Mouse (Mus musculus): ENCODE measurements around the gene Gm10912. TPM values are rescaled to one million over a fixed set of nuclear protein-coding genes. Genes with fewer than 3 reads are reported as not detected.
"Not testable (repeated sequence)": the region's sequence is repeated elsewhere in the genome, so short reads cannot be mapped to it uniquely, and the experiment has no call there.

The Gm10912 gene
- polyA plus RNA-seq (2012; rRNA removed): 0.12 and 0.25 TPM in 2 replicates

DNA sequence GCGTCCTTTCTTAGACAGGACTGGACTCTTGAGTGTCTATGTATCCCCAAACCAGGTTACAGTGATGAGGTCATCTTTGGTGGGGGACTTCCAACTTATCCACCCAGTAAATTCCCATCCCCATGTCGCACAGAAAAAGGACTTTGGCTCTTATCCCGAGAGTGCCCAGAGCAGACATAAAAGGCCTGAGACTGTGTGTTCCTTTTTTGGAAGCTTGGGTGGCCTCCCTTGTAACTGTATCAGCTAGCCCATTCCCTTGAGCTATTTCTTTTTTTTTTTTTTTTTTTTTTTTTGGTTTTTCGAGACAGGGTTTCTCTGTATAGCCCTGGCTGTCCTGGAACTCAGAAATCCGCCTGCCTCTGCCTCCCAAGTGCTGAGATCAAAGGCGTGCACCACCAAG lies at the start of gene Gm10912:
TSS of gene Gm10912 (plus strand) at position 301 of the 400 bp plus-strand sequence.
- not testable (repeated sequence) for DNase-seq (ENCODE audit: low spot score)

DNA sequence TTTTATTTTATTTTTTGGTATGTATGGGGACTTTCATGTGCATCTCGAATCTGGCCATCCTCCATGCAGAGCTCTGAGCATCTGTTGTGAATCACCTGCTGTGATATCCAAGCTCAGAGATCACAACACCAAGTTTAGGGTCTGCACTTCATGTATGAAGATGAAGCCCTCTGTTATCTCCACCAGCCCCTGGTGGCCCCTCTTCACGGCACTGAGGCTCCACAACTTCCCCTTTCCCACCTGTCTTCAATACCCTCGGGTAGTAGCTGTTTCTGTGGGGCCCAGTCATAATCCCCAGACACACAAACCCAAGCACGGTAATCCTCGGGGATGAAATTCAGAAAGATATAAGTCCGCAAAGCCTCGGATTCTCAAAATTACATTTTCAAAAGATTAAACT lies 42.5 kb upstream of the Gm10912 start:
- no peak for DNase-seq (ENCODE audit: low spot score)

DNA sequence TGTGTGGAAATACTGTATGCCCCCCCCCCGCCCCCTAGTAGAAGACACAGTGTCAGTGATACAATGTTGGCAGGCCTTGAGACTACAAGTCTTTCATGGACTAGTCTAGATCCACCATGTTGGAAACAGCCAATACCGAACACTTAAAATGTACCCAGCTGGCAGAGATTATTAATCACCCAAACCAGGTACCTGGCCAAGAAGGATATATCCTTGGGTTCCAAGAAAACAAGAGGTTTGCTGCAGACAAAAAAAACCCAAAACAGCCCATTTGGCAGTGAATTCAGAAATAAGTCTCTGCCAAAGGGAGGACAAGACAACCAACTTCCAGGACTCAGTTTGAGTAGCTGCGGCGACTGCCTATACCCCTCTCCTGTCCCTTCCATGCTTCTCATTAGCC lies 41.0 kb upstream of the Gm10912 start:
- no peak for DNase-seq (ENCODE audit: low spot score)

DNA sequence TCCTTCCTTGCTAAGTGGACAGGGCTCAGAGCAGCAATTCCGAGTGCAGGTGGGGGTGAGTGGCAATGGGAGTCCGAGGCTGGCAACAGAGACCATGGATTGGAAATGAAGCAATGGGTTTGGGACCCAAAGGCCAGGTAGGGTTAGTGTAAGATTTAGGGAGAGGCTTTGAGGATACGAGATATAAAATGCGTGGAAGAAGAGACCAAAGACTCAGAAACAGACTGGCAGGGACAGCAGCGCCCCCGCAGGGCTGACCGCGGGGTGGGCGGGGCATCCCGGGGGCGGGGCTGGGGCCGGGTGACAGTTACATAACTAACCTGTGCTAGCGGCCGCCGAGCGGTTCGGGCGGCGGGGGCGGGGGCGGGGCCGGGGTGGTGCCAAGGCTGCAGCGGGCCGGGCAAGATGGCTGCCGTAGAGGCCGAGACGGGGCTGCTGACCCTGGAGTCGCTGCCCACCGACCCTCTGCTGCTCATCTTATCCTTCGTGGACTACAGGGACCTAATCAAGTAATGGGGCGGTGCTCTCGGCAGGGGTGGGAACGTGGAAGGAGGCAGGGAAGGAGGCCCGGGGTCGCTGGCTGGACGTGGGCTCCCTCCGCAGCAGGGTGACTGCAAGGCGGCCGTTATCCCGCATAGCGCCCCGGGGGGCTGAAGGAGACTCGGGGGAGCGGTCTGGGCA lies 38.0 kb upstream of the Gm10912 start, which contains the start of gene Fbxo3:
TSS of gene Fbxo3 (plus strand) at position 264 of the 681 bp plus-strand sequence.
- DNase-seq (ENCODE audit: low spot score): peak; percentile 68

DNA sequence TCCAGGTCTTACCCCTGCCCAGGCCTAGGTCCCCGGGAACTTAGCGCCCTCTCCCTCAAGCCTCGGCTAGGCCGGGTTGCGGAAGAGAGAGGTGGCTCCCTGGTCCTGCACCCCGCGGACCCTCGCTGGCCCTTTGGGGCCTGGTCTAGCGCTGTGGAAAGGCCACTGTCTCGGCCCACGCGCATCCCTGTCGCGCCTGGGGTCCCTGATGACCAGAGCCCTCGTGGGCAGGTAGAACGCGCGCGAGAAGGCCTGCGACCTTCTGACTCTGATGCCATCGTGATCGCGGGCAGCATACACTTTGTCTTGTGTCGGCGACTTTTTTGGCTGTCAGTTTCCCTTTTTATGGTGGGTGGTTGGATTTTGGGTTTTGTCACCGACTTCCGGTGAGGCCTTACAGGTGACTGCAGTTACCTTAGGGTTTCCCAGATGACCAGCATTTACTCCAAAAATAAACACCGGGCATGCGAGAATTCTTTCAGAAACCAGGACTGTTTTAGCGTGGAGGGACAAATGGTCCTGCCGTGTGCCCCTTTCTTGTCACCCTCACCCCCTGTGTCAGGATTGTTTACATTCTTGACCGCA lies 37.4 kb upstream of the Gm10912 start, which contains the start of gene 4931422A03Rik:
TSS of gene 4931422A03Rik (minus strand) at position 223 of the 585 bp plus-strand sequence.
- no peak for DNase-seq (ENCODE audit: low spot score)

DNA sequence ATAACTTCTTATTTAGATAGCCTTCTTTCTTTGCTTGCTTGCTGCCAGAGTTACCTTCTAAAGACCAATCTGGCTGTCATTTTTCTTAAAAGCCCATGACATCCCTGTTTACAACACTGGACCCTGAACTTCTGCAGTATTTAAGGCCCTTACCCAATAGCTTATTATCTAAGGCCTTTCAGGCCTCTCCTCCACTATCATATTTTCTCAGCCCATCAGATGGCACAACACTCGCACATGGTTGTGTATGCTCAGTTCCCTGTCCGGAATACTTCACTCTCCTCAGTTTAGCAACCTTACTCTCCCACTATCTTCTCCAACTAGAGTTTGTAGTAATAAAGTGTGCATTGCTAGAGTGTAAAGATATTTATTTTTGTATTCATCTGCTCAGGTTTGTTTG lies 36.6 kb upstream of the Gm10912 start:
- DNase-seq (ENCODE audit: low spot score): no peak

DNA sequence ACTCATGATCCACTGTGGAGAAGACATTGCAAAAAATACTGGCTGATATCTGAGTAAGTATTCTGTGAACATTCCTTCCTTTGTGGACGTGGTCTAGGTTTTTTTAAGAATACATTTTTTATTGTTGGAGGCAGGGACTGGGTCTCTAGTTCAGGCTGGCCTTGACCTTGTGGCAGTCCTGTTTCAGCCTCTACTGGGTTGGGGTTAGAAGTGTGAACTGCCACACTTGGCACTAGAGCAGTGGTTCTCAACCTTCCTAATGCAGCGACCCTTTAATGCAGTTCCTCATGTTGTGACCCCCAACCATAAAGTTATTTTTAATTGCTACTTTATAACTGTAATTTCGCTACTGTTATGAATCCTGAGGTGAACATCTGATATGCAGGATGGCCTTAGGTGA lies 35.2 kb upstream of the Gm10912 start:
- DNase-seq (ENCODE audit: low spot score): no peak

DNA sequence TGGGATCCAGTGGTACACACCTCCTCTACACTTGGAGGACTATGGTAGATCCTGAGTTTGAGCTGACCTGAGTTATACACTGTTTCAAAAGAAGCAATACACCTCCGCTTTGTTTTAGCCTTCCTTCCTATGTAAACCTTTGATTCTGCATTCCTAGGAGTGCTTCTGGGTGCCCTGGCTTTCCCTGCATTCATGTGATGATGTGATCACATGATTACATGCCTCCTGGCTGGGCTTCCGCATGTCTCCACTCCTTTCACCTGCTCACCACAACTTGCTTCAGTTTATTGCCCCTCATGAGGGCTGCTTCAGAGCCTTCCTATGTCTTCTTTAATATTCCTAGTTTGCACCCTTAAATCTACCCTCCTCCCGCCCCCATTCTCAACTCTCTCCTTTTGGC lies 33.6 kb upstream of the Gm10912 start:
- DNase-seq (ENCODE audit: low spot score): no peak

DNA sequence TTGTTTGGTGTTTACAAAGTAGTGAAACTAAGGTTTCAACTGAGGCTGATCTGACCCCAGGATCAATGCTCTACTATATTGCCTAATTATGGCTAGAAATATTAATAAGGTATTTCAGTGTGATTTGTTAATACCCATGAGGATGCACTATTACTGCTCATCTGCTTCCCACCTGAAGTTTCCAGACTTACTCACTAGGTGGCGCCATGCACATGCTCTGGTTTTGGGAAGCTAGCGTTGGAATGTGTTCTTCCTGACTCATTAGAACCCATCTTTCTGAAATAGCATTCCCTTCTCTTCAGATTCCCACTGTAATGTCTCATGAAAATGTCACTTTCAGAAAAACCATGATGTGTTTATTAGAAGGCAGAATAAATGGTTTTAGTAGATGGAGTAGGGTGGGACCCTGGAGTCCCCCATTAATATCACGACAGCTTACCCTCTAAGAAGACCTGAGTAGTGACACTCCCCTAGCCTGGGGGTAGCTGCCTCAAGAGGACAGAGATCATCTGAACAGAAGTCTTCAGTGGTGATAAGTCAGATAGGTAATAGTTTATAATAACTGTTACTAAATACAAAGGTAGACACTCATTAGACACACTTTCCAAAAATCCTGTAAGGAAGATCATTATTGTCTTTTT lies 30.7 kb upstream of the Gm10912 start:
- DNase-seq (ENCODE audit: low spot score): no peak

DNA sequence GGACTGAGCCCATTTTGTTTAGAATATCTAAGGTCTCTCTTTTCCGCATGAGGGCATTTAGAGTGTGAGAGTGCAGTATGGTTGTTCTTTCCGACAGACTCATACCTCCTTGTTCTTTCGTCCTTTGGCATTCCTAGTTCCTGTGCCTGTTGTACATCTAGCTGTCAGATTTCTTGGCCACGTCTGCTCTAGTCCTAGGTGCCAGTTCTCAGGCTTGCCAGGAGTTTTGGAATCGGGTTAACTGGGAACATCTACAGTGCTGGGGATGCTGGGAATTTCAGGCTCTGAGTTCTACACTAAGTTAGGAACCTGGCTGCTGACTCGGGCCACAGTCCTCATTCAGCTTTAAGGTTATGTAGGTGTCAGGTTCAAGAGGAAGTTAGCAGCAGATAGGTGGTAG lies 30.0 kb upstream of the Gm10912 start:
- no peak for DNase-seq (ENCODE audit: low spot score)

DNA sequence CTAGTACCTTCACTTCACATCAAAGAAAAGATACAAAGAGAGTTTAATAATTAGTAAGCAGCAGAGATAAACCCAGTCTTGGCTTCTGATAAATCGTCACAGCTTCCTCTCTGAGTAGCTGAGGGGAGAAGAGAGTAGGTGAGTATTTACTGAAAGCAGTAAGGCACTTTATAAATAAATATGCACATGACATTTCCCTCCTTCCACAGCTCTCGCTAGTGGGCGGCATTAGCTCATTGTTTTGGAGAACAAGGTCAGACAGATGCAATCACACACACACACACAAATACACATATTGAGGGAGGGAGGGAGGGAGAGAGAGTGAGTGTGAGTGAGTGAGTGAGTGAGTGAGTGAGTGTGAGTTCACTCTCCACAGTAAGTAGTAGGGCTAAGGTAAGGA lies 29.3 kb upstream of the Gm10912 start:
- no peak for DNase-seq (ENCODE audit: low spot score)

DNA sequence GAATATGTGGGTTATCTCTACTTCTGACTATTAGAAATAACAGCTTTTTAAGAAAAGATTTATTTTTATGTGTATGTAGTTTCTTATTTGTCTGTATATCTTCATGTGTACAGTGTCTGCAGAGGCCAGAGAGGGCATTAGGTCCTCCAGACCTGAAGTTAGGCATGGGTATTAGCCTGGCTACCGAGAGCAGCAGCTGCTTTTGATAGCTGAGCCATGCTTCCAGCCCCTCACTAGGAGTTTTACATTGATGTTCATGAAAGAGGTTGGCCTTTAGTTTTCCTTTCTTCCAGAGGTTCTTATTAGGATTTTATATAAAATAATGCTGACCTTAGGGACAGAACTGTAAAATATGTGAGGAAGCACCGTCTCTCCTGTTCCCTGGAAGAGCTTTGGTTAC lies 27.4 kb upstream of the Gm10912 start:
- DNase-seq (ENCODE audit: low spot score): no peak

DNA sequence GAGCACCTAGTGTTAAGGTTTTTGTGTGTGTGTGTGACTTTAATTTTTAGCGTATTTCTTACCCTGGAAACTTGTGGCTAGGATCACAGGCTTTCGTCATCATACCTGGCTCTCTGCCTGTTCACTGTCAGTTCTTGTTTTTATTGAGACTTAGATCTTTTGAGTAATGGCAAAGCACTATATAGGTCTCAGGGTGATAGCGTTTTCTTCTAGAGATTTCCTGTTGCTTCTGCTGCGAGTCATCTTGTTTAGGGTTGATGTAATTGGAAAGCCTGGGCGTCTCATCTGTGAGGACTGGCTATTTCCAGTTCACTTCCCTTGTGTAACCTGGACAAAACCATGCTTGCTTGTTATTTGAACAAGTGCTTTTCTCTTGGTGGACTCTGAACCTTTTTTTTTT lies 24.0 kb upstream of the Gm10912 start:
- DNase-seq (ENCODE audit: low spot score): no peak

DNA sequence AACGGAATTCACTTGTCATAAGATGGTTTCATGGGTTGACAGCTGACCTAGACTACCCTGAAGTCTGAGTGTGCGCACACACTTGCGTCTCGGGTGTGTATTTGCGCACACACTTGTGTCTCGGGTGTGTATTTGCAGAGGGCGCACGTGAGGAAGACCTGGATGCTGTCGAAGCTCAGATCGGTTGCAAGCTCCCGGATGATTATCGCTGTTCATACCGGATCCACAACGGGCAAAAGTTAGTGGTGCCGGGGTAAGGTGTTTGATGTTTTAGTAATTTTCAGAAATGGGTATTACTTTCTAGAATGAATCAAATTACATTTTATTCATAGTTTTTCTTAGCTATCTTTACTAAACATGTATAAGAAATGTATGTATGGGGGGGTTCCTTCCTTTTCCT lies 22.9 kb upstream of the Gm10912 start:
- no peak for DNase-seq (ENCODE audit: low spot score)

DNA sequence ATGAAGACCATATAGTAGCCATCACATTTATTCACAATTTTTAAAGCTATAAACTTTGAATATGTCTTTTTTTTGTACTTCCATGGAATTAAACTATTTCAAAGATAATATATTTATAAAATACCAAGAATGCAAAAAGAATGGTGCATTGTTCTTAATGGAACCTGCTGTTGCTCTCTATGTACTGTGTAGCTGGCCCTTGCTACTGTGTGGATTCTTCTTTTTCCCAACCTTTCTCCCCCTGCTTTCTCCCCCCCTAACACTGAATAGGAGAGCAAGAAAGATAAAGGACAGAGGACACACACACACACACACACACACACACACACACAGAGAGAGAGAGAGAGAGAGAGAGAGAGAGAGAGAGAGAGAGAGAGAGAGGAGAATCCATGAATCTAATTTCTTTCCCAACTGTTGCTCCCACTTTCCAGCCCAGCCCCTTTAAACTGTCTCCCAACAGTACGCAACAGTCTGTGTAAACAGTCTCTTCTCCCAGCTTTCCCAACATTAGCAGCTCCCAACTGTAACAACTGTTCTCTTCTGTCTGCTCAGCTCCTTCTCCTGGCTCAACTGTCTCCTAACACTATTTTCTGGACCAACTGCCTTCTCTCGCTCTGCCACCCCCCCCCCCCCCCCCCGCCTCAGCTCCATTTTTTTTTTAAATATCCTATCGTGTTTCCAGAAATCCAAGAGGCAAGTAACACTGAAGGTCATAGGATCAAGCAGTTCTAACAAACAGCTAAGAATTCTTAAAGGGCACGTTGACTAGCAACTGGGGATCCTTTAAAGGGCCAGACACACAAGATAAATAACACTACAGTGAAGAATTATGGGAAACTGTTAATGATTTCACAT lies 21.8 kb upstream of the Gm10912 start:
- no peak for DNase-seq (ENCODE audit: low spot score)

DNA sequence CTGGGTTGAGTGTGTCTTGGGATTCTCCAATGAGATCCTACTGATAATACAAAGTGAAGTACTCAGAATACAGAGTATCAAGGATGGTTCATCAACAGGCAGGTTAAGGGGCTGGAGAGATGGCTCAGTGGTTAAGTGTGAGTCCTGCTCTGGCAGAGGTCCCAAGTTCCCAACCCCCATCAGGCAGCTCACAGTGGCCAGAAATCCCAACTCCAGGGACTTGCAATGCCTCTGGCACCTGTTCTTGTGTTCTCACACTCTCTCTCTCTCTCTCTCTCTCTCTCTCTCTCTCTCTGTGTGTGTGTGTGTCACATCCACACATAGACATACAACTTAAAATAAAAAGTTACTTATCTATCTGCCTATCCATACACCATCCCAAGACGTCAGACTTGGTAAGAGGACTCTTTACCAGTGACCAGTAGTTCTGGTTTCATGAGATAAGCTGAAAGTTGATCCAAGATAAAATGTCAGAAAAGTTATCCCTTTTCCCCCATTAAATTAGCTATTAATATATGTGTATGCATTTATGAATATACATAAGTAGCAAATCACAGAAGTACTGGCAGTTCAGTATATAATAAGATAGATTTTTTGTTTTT lies 21.0 kb upstream of the Gm10912 start:
- DNase-seq (ENCODE audit: low spot score): no peak

DNA sequence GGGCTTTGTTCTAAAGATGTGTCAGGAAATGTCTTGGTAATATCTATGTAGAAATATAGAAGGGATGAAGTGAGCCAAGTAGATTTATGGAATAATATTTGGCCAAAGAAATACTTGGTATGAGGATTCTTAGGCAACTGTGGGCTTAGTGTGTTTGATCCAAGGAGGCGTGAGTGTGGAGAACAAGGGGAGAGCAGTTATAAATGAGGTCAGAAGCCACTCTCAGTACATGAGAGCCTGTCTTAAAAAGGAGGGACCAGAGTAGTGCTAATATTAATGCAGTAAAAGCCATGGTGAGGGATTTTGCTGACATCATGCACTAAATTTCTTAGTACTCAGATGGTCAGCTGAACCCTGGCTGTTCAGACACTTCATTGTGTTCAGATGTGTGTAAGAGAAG lies 7.2 kb upstream of the Gm10912 start:
- no peak for DNase-seq (ENCODE audit: low spot score)

DNA sequence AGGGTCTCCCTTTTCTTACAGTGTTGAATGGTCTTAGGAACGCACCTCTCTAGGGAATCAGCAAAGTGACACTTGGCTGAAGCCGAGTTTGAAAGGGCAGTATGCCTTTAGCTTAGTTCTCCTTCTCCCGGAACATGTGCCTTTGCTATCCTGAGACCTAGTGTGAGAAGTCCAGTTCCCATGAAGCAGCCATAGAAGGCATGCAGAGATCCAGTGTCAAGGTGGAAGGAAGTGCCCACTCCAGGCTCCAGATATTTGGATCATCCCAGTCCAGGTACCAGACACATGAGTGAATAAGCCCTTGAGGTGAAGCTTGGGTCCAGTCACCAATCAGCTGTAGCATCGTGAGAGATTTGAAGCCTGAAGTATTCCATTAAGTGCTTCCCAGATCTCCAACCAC lies 6.7 kb upstream of the Gm10912 start:
- DNase-seq (ENCODE audit: low spot score): no peak

DNA sequence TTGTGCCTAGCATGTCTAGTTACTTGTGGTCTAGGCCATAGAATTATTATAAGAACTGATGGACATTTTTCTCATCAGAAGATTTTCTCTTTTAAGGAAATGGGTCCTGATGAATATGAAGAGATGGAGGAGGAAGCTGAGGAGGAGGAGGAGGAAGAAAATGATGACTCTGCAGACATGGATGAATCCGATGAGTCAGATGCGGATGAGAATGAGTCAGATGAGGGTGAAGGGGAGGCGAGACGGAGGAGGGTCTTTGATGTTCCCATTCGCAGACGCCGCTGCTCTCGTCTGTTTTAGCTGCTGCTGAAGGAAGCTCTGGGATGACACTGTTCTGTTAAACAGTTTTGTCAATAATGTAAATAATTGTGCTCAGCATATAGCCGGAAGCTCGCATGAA lies 5.8 kb upstream of the Gm10912 start:
- DNase-seq (ENCODE audit: low spot score): no peak

DNA sequence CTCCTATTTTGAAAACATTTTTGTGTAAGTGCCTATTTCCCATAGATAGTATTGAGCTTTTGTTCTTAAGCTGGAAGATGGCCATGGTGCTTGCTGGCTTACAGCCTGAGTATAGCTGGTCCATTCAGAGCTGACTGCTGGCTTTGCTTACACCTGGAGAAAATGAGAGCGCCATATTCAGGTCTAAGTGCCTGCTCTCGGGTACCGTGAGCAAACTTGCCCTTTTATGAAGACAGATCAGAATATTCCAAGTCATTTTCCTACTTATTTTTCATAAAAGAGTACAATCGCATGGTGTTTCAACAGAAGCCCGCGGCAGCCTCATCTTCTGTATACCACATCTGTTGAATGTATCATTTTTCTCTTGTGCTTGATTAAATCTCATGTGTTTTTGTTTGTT lies 4.6 kb upstream of the Gm10912 start:
- DNase-seq (ENCODE audit: low spot score): no peak

DNA sequence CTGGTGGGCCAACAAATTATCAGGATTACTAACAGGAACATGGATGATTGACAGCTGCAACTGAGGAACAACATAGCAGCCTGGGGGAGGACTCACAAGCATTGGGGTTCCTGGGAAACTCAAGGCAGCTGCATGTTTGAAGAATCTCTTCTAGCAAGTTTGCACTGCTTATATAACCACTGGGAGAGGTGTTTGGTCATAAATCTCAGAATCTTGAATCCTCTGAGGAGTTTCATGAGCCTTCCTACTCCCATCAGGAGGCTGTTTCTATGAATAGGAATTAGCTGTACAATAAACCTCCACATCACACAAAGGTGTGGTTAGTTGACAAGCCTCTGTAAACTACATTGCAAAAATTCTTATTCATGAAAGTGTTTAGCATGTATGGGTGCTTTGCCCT lies 3.0 kb upstream of the Gm10912 start:
- no peak for DNase-seq (ENCODE audit: low spot score)

DNA sequence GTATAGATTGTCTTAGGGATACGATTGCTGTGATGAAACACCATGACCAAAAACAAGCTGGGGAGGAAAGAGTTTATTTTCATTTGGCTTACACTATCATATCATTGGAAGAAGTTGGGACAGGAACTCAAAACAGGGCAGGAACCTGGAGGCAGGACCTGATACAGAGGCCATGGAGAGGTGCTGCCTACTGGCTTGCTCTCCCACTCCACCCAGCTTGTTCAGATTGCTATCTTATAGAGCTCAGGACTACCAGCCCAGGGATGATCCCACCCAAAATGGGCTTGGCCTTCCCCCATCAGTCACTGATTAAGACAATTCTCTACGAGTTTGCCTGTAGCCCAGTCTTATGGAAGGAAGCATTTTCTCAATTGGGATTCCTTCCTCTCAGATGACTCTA lies 1.5 kb upstream of the Gm10912 start:
- no peak for DNase-seq (ENCODE audit: low spot score)
